ENCODE assay signal across 1 mouse cellular context in the genomic region with DNA sequence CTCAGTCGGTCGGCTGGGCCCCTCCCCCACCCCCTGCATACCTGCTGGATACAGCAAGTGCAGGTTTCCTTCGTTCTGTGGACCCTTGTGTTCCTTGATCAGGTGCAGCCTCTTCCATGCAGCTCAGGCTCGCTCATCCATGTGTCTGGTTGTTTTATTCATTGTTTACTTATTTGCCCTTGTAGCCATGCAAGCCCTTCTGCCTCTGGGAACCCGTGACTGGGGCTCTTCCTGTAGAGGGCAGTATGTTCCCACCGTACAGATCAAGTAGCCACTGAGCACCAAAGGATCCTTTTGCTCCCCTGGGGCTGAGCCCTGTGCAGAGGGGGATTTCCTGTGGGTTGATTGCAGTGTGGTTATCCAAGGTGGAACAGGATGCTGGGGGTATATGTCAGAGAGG.
A peak's percentile ranks its signal among the peaks of the same experiment; 100 is the strongest.
TF ChIP-seq lines count a peak whose summit lies in the region.

No protein-coding gene starts in this region.

TF ChIP-seq in CH12.LX, 34 proteins besides CTCF, POLR2A, EP300 and RAD21 (continued from another document):
- TF ChIP-seq JUN (IDR thresholded peaks at IDR 0.05; ENCODE audit: insufficient read depth, low read depth, low read length) (peak; percentile 21; the same call in 1 of the 2 replicates), IRF4 (IDR thresholded peaks at IDR 0.05; ENCODE audit: low read depth, low read length) (peak; percentile 71), MXI1 (IDR thresholded peaks at IDR 0.05; ENCODE audit: low read depth, low read length) (peak; percentile 17; the same call in 1 of the 2 replicates), NRF1 (IDR thresholded peaks at IDR 0.05; ENCODE audit: low read depth, low read length) (no peak), CHD2 (IDR thresholded peaks at IDR 0.05; ENCODE audit: low read length) (peak; percentile 91), MAX (IDR thresholded peaks at IDR 0.05; ENCODE audit: low read length) (no peak)
